In genomic region chrX:162257398-162257797, GRCm38 (mm10) we compare ENCODE assay signal across 26 mouse cellular contexts.
A peak's percentile ranks its signal among the peaks of the same experiment; 100 is the strongest.
DNase-seq lines count a peak whose midpoint lies in the region; ATAC-seq and TF ChIP-seq lines count a peak whose summit lies in the region.
"Had no signal": no experiment of that assay in that cellular context is flagged by ENCODE, and none has a peak within 500 bp of the region (broad histone marks: within the 10 kb centered on the region; RNA-seq: fewer than 3 reads in every experiment).

No protein-coding gene starts in this region.

- no peaks in the 10 kb centered on the region for H3K4me1 ChIP-seq in forebrain, embryonic 14.5 days (ENCODE audit: control insufficient read depth, insufficient read depth, low read length)
- H3K4me1 ChIP-seq in forebrain, embryonic 12.5 days, result no peaks in the 10 kb centered on the region
- H3K4me1 ChIP-seq in forebrain, postnatal 0 days (ENCODE audit: insufficient read depth), result no peaks in the 10 kb centered on the region
- no peaks in the 10 kb centered on the region for H3K4me1 ChIP-seq in forebrain, embryonic 13.5 days
- H3K4me1 ChIP-seq in midbrain, postnatal 0 days (ENCODE audit: insufficient read depth, low read length), result no peaks in the 10 kb centered on the region
- H3K4me1 ChIP-seq in midbrain, embryonic 14.5 days (ENCODE audit: control insufficient read depth, insufficient read depth, low read length), result no peaks in the 10 kb centered on the region
- H3K4me1 ChIP-seq: embryonic facial prominence, embryonic 13.5 days; embryonic facial prominence, embryonic 15.5 days; forebrain, embryonic 10.5 days had no signal

- peak; percentile 7 to 17 for DNase-seq in cerebellum, postnatal 10 days
- no peak for DNase-seq in cerebellum, adult 8-10 months
- DNase-seq in forebrain, embryonic 14.5 days (ENCODE audit: low spot score), result peak; percentile 19
- peak; percentile 54 for DNase-seq in forebrain, postnatal 0 days
- peak; percentile 5 for DNase-seq in midbrain, postnatal 0 days (ENCODE audit: low spot score)
- DNase-seq in midbrain, embryonic 14.5 days, result no peak
- DNase-seq: adrenal gland, adult 8-10 months; adrenal gland, postnatal 14 days; adrenal gland, postnatal 36 days; B cell, adult 2 months; cerebellum, adult 11 months; cerebellum, adult 18-20 months; cerebellum, adult 9-10 months; cerebellum, postnatal 25 days; embryo, embryonic 11 days had no signal

- ATAC-seq in forebrain, embryonic 14.5 days, result no peak
- no peak for ATAC-seq in forebrain, embryonic 12.5 days (ENCODE audit: low FRiP score)
- ATAC-seq in forebrain, postnatal 0 days, result peak; percentile 65
- no peak for ATAC-seq in forebrain, embryonic 13.5 days
- no peak for ATAC-seq in midbrain, postnatal 0 days (ENCODE audit: low FRiP score)
- no peak for ATAC-seq in midbrain, embryonic 14.5 days (ENCODE audit: low FRiP score, low TSS enrichment)
- ATAC-seq: activated CD4-positive, CD25-positive, alpha-beta regulatory T cell, adult 4 months; CD4-positive, CD25-positive, alpha-beta regulatory T cell, adult 4 months; Patski had no signal

- no peaks in the 10 kb centered on the region for H3K27me3 ChIP-seq in forebrain, embryonic 14.5 days (replicated peaks; ENCODE audit: control insufficient read depth, insufficient read depth, low read length)
- peaks cover 27% of the 10 kb centered on the region for H3K27me3 ChIP-seq in forebrain, embryonic 12.5 days
- no peaks in the 10 kb centered on the region for H3K27me3 ChIP-seq in forebrain, postnatal 0 days (ENCODE audit: insufficient read depth, low read length)
- H3K27me3 ChIP-seq in forebrain, embryonic 13.5 days, result peaks cover 3% of the 10 kb centered on the region; the same call in 1 of the 2 replicates
- peaks cover 5% of the 10 kb centered on the region; the same call in 1 of the 2 replicates for H3K27me3 ChIP-seq in midbrain, postnatal 0 days (ENCODE audit: insufficient read depth, low read length)
- H3K27me3 ChIP-seq in midbrain, embryonic 14.5 days (ENCODE audit: control insufficient read depth, insufficient read depth, low read length), result no peaks in the 10 kb centered on the region
- H3K27me3 ChIP-seq: CH12.LX; embryonic facial prominence, embryonic 15.5 days had no signal

- H3K4me2 ChIP-seq in forebrain, embryonic 14.5 days (ENCODE audit: low read length), result no peak overlapping the region
- no peak overlapping the region for H3K4me2 ChIP-seq in forebrain, embryonic 12.5 days
- no peak overlapping the region for H3K4me2 ChIP-seq in forebrain, postnatal 0 days (ENCODE audit: low read depth)
- no peak overlapping the region for H3K4me2 ChIP-seq in forebrain, embryonic 13.5 days
- H3K4me2 ChIP-seq in midbrain, postnatal 0 days (ENCODE audit: low read depth, low read length, poor library complexity, severe bottlenecking), result no peak overlapping the region
- no peak overlapping the region for H3K4me2 ChIP-seq in midbrain, embryonic 14.5 days (ENCODE audit: low read length)
- H3K4me2 ChIP-seq: embryonic facial prominence, embryonic 13.5 days; embryonic facial prominence, embryonic 15.5 days had no signal

- no peak for TF ChIP-seq CTCF in forebrain, postnatal 0 days (IDR thresholded peaks at IDR 0.05; ENCODE audit: low read depth)
- no peak for TF ChIP-seq CTCF in midbrain, postnatal 0 days (IDR thresholded peaks at IDR 0.05)

- H3K9me3 ChIP-seq in forebrain, embryonic 14.5 days (replicated peaks; ENCODE audit: control insufficient read depth, low read length), result no peaks in the 10 kb centered on the region
- H3K9me3 ChIP-seq in forebrain, embryonic 12.5 days, result no peaks in the 10 kb centered on the region
- no peaks in the 10 kb centered on the region for H3K9me3 ChIP-seq in forebrain, postnatal 0 days (ENCODE audit: low read length)
- no peaks in the 10 kb centered on the region for H3K9me3 ChIP-seq in forebrain, embryonic 13.5 days (replicated peaks)
- no peaks in the 10 kb centered on the region for H3K9me3 ChIP-seq in midbrain, postnatal 0 days (ENCODE audit: low read length)
- no peaks in the 10 kb centered on the region for H3K9me3 ChIP-seq in midbrain, embryonic 14.5 days (ENCODE audit: control insufficient read depth, low read length)
- H3K9me3 ChIP-seq: embryonic facial prominence, embryonic 13.5 days; embryonic facial prominence, embryonic 15.5 days; forebrain, embryonic 10.5 days; G1E had no signal

- H3K4me3 ChIP-seq in forebrain, embryonic 14.5 days (ENCODE audit: low read depth, low read length), result no peak overlapping the region
- H3K4me3 ChIP-seq in forebrain, embryonic 12.5 days (replicated peaks), result no peak overlapping the region
- no peak overlapping the region for H3K4me3 ChIP-seq in forebrain, postnatal 0 days (ENCODE audit: low read depth, low read length)
- no peak overlapping the region for H3K4me3 ChIP-seq in forebrain, embryonic 13.5 days
- H3K4me3 ChIP-seq in midbrain, postnatal 0 days (ENCODE audit: low read depth, low read length), result no peak overlapping the region
- H3K4me3 ChIP-seq in midbrain, embryonic 14.5 days (replicated peaks; ENCODE audit: low read depth, low read length), result no peak overlapping the region
- H3K4me3 ChIP-seq: embryonic facial prominence, embryonic 13.5 days; embryonic facial prominence, embryonic 15.5 days; erythroblast, embryonic 14.5 days; forebrain, embryonic 10.5 days had no signal

- H3K27ac ChIP-seq in forebrain, embryonic 14.5 days (ENCODE audit: low read depth, low read length), result no peak overlapping the region
- no peak overlapping the region for H3K27ac ChIP-seq in forebrain, embryonic 12.5 days
- no peak overlapping the region for H3K27ac ChIP-seq in forebrain, postnatal 0 days (ENCODE audit: low read depth, low read length)
- no peak overlapping the region for H3K27ac ChIP-seq in forebrain, embryonic 13.5 days
- H3K27ac ChIP-seq in midbrain, postnatal 0 days (ENCODE audit: low read depth, low read length), result no peak overlapping the region
- no peak overlapping the region for H3K27ac ChIP-seq in midbrain, embryonic 14.5 days (replicated peaks; ENCODE audit: low read depth, low read length)
- H3K27ac ChIP-seq: embryonic facial prominence, embryonic 13.5 days; embryonic facial prominence, embryonic 15.5 days; forebrain, embryonic 10.5 days had no signal

- no peak overlapping the region for H3K9ac ChIP-seq in forebrain, embryonic 14.5 days (ENCODE audit: low read length)
- no peak overlapping the region for H3K9ac ChIP-seq in forebrain, embryonic 12.5 days
- H3K9ac ChIP-seq in forebrain, postnatal 0 days, result no peak overlapping the region
- no peak overlapping the region for H3K9ac ChIP-seq in forebrain, embryonic 13.5 days
- no peak overlapping the region for H3K9ac ChIP-seq in midbrain, postnatal 0 days (replicated peaks; ENCODE audit: low read length, poor library complexity, severe bottlenecking)
- no peak overlapping the region for H3K9ac ChIP-seq in midbrain, embryonic 14.5 days (replicated peaks; ENCODE audit: low read length)
- H3K9ac ChIP-seq: embryonic facial prominence, embryonic 13.5 days; embryonic facial prominence, embryonic 15.5 days had no signal

- WGBS in forebrain, embryonic 14.5 days, result 69% methylated on average over 3 of the region's 3 CpGs
- WGBS in forebrain, embryonic 12.5 days, result 77% methylated on average over 3 of the region's 3 CpGs
- WGBS in forebrain, postnatal 0 days, result 58% methylated on average over 3 of the region's 3 CpGs
- WGBS in forebrain, embryonic 13.5 days, result 78% methylated on average over 3 of the region's 3 CpGs
- WGBS in midbrain, postnatal 0 days, result 62% methylated on average over 3 of the region's 3 CpGs
- WGBS in midbrain, embryonic 14.5 days, result 65% methylated on average over 3 of the region's 3 CpGs

- no peaks in the 10 kb centered on the region for H3K36me3 ChIP-seq in forebrain, embryonic 14.5 days (ENCODE audit: control insufficient read depth, insufficient read depth, low read length)
- H3K36me3 ChIP-seq in forebrain, embryonic 12.5 days (replicated peaks), result no peaks in the 10 kb centered on the region
- no peaks in the 10 kb centered on the region for H3K36me3 ChIP-seq in forebrain, postnatal 0 days (ENCODE audit: insufficient read depth)
- H3K36me3 ChIP-seq in forebrain, embryonic 13.5 days (ENCODE audit: poor library complexity, severe bottlenecking), result no peaks in the 10 kb centered on the region
- no peaks in the 10 kb centered on the region for H3K36me3 ChIP-seq in midbrain, postnatal 0 days (ENCODE audit: insufficient read depth, low read length)
- no peaks in the 10 kb centered on the region for H3K36me3 ChIP-seq in midbrain, embryonic 14.5 days (ENCODE audit: control insufficient read depth, insufficient read depth, low read length)
- H3K36me3 ChIP-seq: embryonic facial prominence, embryonic 13.5 days; embryonic facial prominence, embryonic 15.5 days; forebrain, embryonic 10.5 days; G1E had no signal

Comparison
In these comparisons a context has a peak if more than half of its experiments do, and no peak if none do; other contexts are left out.
1. DNase-seq: peak in cerebellum, postnatal 10 days (2 of 2), forebrain, embryonic 14.5 days (single experiment), forebrain, postnatal 0 days (single experiment) and midbrain, postnatal 0 days (single experiment); none in cerebellum, adult 8-10 months (single experiment) and midbrain, embryonic 14.5 days (single experiment).